17 mouse cellular contexts compared by ENCODE assay signal in the genomic region with DNA sequence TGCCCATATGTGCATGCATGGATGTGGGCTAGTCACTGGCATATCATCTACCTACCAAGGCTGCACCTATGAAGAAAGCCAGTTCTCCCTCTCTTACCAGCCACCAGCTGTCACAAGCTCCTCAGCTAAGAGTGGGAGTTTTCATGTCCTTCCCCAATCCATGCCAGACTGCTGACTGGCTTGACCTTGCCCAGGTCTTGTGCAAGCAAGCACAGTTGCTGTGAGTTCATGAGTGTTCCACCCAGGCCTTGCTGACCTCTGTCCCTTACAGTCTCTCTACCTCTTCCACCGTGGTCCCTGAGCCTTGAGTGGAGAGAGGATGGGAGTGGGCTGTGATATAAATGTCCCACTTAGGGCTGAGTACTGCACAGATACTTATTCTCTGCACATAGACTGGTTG.
"Had no signal": no experiment of that assay in that cellular context is flagged by ENCODE, and none has a peak within 500 bp of the region (broad histone marks: within the 10 kb centered on the region; RNA-seq: fewer than 3 reads in every experiment).

No protein-coding gene starts in this region.

- H3K4me3 ChIP-seq: kidney, embryonic 15.5 days; limb, embryonic 12.5 days; liver, embryonic 12.5 days; lung, embryonic 15.5 days; megakaryocyte, embryonic 14.5 days; midbrain, embryonic 12.5 days; neural tube, embryonic 15.5 days had no signal

- H3K4me1 ChIP-seq: liver, embryonic 12.5 days; lung, embryonic 15.5 days; megakaryocyte, embryonic 14.5 days had no signal

- H3K36me3 ChIP-seq: kidney, embryonic 15.5 days; limb, embryonic 12.5 days; liver, embryonic 12.5 days; lung, embryonic 15.5 days; midbrain, embryonic 12.5 days; neural tube, embryonic 15.5 days had no signal

- H3K27ac ChIP-seq: kidney, embryonic 15.5 days; limb, embryonic 12.5 days; liver, embryonic 12.5 days; lung, embryonic 15.5 days; macrophage; midbrain, embryonic 12.5 days; neural tube, embryonic 15.5 days had no signal

- H3K27me3 ChIP-seq: kidney, embryonic 15.5 days; lung, embryonic 15.5 days; megakaryocyte, embryonic 14.5 days; midbrain, embryonic 12.5 days; neural tube, embryonic 15.5 days had no signal

- ATAC-seq: liver, embryonic 12.5 days had no signal

- DNase-seq: kidney, adult 18-20 months; kidney, postnatal 14 days; layer of hippocampus, adult 9-11 months; layer of hippocampus, postnatal 36 days; lung, postnatal 14 days; right cerebral cortex, adult 18-20 months; right cerebral cortex, postnatal 25 days; thymus, adult 18-20 months; thymus, postnatal 25 days had no signal

- H3K4me2 ChIP-seq: kidney, embryonic 15.5 days; limb, embryonic 12.5 days; liver, embryonic 12.5 days; lung, embryonic 15.5 days; midbrain, embryonic 12.5 days; neural tube, embryonic 15.5 days had no signal

- H3K9me3 ChIP-seq: lung, embryonic 15.5 days; midbrain, embryonic 12.5 days; neural tube, embryonic 15.5 days had no signal

- H3K9ac ChIP-seq: kidney, embryonic 15.5 days; limb, embryonic 12.5 days; liver, embryonic 12.5 days; lung, embryonic 15.5 days; midbrain, embryonic 12.5 days; neural tube, embryonic 15.5 days had no signal
